Mouse (Mus musculus): ENCODE measurements around the gene Rgl1. TPM values are rescaled to one million over a fixed set of nuclear protein-coding genes. Genes with fewer than 3 reads are reported as not detected.

Rgl1 gene
- polyA plus RNA-seq, 1 experiment, result 3.0 TPM

- Histone ChIP-seq H3K27me3 (ENCODE audit: control insufficient read depth, insufficient read depth, low read length, poor library complexity, severe bottlenecking) (no peaks in the 10 kb centered on the region), H3K27ac (ENCODE audit: insufficient read depth, low read length) (peak overlapping the region; percentile 52), H3K36me3 (ENCODE audit: control insufficient read depth, insufficient read depth, low read length, poor library complexity, severe bottlenecking) (no peaks in the 10 kb centered on the region), H3K4me3 (ENCODE audit: low read depth, low read length) (peak overlapping the region; percentile 24; the same call in 1 of the 2 replicates), H3K9ac (ENCODE audit: low read depth, poor library complexity, severe bottlenecking) (peak overlapping the region; percentile 49), H3K9me3 (replicated peaks; ENCODE audit: control insufficient read depth, insufficient read depth, low read length, poor library complexity, severe bottlenecking) (no peaks in the 10 kb centered on the region), H3K4me1 (ENCODE audit: control insufficient read depth, insufficient read depth, low read length) (peaks cover 6% of the 10 kb centered on the region)
- TF ChIP-seq CTCF (IDR thresholded peaks at IDR 0.05; ENCODE audit: low read depth, low read length) (no peak), POLR2A (IDR thresholded peaks at IDR 0.05; ENCODE audit: insufficient read depth, low read length) (no peak), EP300 (IDR thresholded peaks at IDR 0.05; ENCODE audit: insufficient read depth, low read depth, low read length) (no peak)
Observed at GRCm38 (mm10) chr1:152795688-152796255, 29.6 kb upstream of the Rgl1 start.

DNA sequence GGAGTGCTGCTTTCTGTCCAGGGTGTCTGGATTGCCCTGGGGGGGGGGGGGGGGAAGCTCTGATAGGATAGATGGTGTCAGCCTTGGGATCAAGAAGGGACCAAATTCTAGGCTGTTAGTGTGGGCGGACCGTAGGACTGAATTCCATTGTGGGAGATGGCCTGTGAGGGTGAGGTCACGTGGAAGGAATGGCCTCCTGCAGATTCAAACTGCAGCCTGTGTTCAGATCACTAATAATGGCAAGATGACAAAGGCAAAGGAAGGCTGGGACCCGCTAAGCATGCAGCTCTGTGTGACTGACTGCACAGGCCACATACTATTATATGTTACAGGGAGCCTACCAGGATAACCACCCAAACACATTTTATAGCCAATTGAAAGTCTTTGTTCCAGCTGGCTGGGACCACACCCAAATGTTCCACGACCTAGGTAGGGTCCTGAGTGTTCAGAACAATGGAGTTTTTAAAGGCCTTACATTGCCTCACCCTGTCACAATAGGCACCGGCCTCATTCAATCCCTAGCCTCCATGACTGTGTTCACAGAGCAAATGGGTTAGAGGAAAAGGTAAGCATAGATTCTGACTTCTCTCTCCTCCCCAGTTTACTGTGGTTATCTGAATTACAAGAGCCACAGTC is 27.5 kb upstream of the Rgl1 start:
- H3K36me3 ChIP-seq (ENCODE audit: control insufficient read depth, insufficient read depth, low read length, poor library complexity, severe bottlenecking), result no peaks in the 10 kb centered on the region
- TF ChIP-seq POLR2A (IDR thresholded peaks at IDR 0.05; ENCODE audit: insufficient read depth, low read length), result no peak
- TF ChIP-seq CTCF (IDR thresholded peaks at IDR 0.05; ENCODE audit: low read depth, low read length), result no peak
- no peak; the same call in 1 of the 2 replicates for TF ChIP-seq EP300 (IDR thresholded peaks at IDR 0.05; ENCODE audit: insufficient read depth, low read depth, low read length)
- H3K4me3 ChIP-seq (ENCODE audit: low read depth, low read length), result no peak overlapping the region
- peak overlapping the region; percentile 95 for H3K27ac ChIP-seq (ENCODE audit: insufficient read depth, low read length)
- no peak overlapping the region for H3K9ac ChIP-seq (ENCODE audit: low read depth, poor library complexity, severe bottlenecking)
- no peaks in the 10 kb centered on the region for H3K9me3 ChIP-seq (replicated peaks; ENCODE audit: control insufficient read depth, insufficient read depth, low read length, poor library complexity, severe bottlenecking)
- H3K4me1 ChIP-seq (ENCODE audit: control insufficient read depth, insufficient read depth, low read length), result peaks cover 4% of the 10 kb centered on the region
- H3K27me3 ChIP-seq (ENCODE audit: control insufficient read depth, insufficient read depth, low read length, poor library complexity, severe bottlenecking), result no peaks in the 10 kb centered on the region

DNA sequence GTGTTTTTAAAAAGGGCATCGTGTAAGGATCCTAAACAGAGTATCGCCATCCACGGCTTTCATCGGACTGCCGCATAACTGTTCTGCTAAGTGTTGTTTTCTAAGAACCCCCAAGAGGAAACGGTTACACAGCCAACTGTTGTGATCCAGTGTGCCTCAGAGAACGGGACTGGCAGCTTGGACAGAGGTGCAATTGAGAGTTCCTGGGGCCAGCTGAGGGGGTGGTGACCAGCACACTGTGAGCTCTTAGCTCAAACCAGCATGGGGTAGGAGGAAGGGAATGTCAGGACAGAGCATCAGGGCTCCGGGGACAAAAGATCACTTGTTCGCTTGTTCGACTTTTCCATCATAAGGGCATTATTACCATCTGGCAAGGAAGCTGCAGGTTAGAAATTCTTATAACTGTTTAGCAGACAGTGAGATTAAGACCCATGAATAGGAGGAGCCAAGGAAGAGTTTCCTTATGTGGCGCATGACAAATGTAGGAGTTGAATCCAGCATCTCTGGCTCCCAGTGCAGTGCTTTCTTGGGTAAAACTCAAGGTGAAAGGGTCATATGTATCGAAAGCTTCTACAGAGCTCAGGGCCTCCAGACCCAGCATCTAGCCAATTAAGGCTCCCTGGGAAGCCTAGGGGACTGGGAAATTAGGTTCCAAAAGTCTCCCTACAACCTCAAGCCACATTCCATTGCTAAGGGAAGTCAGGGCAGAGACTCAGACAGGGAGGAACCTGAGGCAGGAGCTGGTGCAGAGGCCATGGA is 26.8 kb upstream of the Rgl1 start:
- Histone ChIP-seq H3K27me3 (ENCODE audit: control insufficient read depth, insufficient read depth, low read length, poor library complexity, severe bottlenecking) (no peaks in the 10 kb centered on the region), H3K36me3 (ENCODE audit: control insufficient read depth, insufficient read depth, low read length, poor library complexity, severe bottlenecking) (no peaks in the 10 kb centered on the region), H3K27ac (ENCODE audit: insufficient read depth, low read length) (peak overlapping the region; percentile 95), H3K4me1 (ENCODE audit: control insufficient read depth, insufficient read depth, low read length) (peaks cover 4% of the 10 kb centered on the region), H3K9ac (ENCODE audit: low read depth, poor library complexity, severe bottlenecking) (no peak overlapping the region; the same call in 1 of the 2 replicates), H3K9me3 (replicated peaks; ENCODE audit: control insufficient read depth, insufficient read depth, low read length, poor library complexity, severe bottlenecking) (no peaks in the 10 kb centered on the region), H3K4me3 (ENCODE audit: low read depth, low read length) (no peak overlapping the region)
- peak; percentile 80 for TF ChIP-seq EP300 (IDR thresholded peaks at IDR 0.05; ENCODE audit: insufficient read depth, low read depth, low read length)
- TF ChIP-seq POLR2A (IDR thresholded peaks at IDR 0.05; ENCODE audit: insufficient read depth, low read length), result no peak

- Histone ChIP-seq H3K9ac (ENCODE audit: low read depth, poor library complexity, severe bottlenecking) (no peak overlapping the region), H3K9me3 (replicated peaks; ENCODE audit: control insufficient read depth, insufficient read depth, low read length, poor library complexity, severe bottlenecking) (no peaks in the 10 kb centered on the region), H3K4me1 (ENCODE audit: control insufficient read depth, insufficient read depth, low read length) (peaks cover 4% of the 10 kb centered on the region), H3K27ac (ENCODE audit: insufficient read depth, low read length) (peak overlapping the region; percentile 51), H3K4me3 (ENCODE audit: low read depth, low read length) (no peak overlapping the region), H3K36me3 (ENCODE audit: control insufficient read depth, insufficient read depth, low read length, poor library complexity, severe bottlenecking) (no peaks in the 10 kb centered on the region), H3K27me3 (ENCODE audit: control insufficient read depth, insufficient read depth, low read length, poor library complexity, severe bottlenecking) (no peaks in the 10 kb centered on the region)
- TF ChIP-seq POLR2A (IDR thresholded peaks at IDR 0.05; ENCODE audit: insufficient read depth, low read length), result no peak
- TF ChIP-seq EP300 (IDR thresholded peaks at IDR 0.05; ENCODE audit: insufficient read depth, low read depth, low read length), result 0 out of 2 replicates have a peak, but pooled peaks have one; percentile 8
Observed at GRCm38 (mm10) chr1:152791269-152791668, 25.1 kb upstream of the Rgl1 start.

- peaks cover 4% of the 10 kb centered on the region for H3K4me1 ChIP-seq (ENCODE audit: control insufficient read depth, insufficient read depth, low read length)
Observed at GRCm38 (mm10) chr1:152790821-152791220, 24.7 kb upstream of the Rgl1 start.

More at GRCm38 (mm10) chr1:152790821-152791220, 24.7 kb upstream of the Rgl1 start:
- no peaks in the 10 kb centered on the region for H3K9me3 ChIP-seq (replicated peaks; ENCODE audit: control insufficient read depth, insufficient read depth, low read length, poor library complexity, severe bottlenecking)
- H3K36me3 ChIP-seq (ENCODE audit: control insufficient read depth, insufficient read depth, low read length, poor library complexity, severe bottlenecking), result no peaks in the 10 kb centered on the region
- no peak for TF ChIP-seq CTCF (IDR thresholded peaks at IDR 0.05; ENCODE audit: low read depth, low read length)
- TF ChIP-seq POLR2A (IDR thresholded peaks at IDR 0.05; ENCODE audit: insufficient read depth, low read length), result no peak
- TF ChIP-seq EP300 (IDR thresholded peaks at IDR 0.05; ENCODE audit: insufficient read depth, low read depth, low read length), result no peak
- H3K9ac ChIP-seq (ENCODE audit: low read depth, poor library complexity, severe bottlenecking), result no peak overlapping the region
- no peaks in the 10 kb centered on the region for H3K27me3 ChIP-seq (ENCODE audit: control insufficient read depth, insufficient read depth, low read length, poor library complexity, severe bottlenecking)
- no peak overlapping the region for H3K4me3 ChIP-seq (ENCODE audit: low read depth, low read length)
- H3K27ac ChIP-seq (ENCODE audit: insufficient read depth, low read length), result peak overlapping the region; percentile 51
